Mouse (Mus musculus) forebrain, embryonic 16.5 days (tissue): ENCODE measurements around the gene Tjp2. TPM values are rescaled to one million over a fixed set of nuclear protein-coding genes. Genes with fewer than 3 reads are reported as not detected.

Experiments used
- ATAC-seq: fragments of 200-750 bp; cut with Nextera tagmentation; 2 replicates; pipeline ENCODE4 v1.8.0; 2017; ENCODE audit warnings: mild to moderate bottlenecking, moderate library complexity
- H3K27ac ChIP-seq: fragments of 300-500 bp; sonication (generic); 2 replicates; pipeline ENCODE4 v1.5.1; 2014; ENCODE audit warnings: low read length, control low read depth
- H3K27me3 ChIP-seq: fragments of 300-500 bp; sonication (generic); replicated peaks from 2 replicates; pipeline ENCODE4 v1.6.1; 2014; ENCODE audit warnings: low read length; ENCODE audit not compliant: control insufficient read depth, insufficient read depth
- H3K36me3 ChIP-seq: fragments of 300-500 bp; sonication (generic); 2 replicates; pipeline ENCODE4 v1.6.1; 2014; ENCODE audit not compliant: control insufficient read depth, insufficient read depth
- H3K4me1 ChIP-seq: fragments of 300-500 bp; sonication (generic); replicated peaks from 2 replicates; pipeline ENCODE4 v1.6.1; 2014; ENCODE audit warnings: low read length; ENCODE audit not compliant: control insufficient read depth, insufficient read depth
- H3K4me2 ChIP-seq: fragments of 300-500 bp; sonication (generic); 2 replicates; pipeline ENCODE4 v1.6.1; 2014; ENCODE audit warnings: mild to moderate bottlenecking, low read length, control low read depth
- H3K4me3 ChIP-seq: fragments of 300-500 bp; sonication (generic); replicated peaks from 2 replicates; pipeline ENCODE4 v1.5.1; 2014; ENCODE audit warnings: mild to moderate bottlenecking, low read length, control low read depth
- H3K9ac ChIP-seq: fragments of 300-500 bp; sonication (generic); replicated peaks from 2 replicates; pipeline ENCODE4 v1.6.1; 2014; ENCODE audit warnings: low read depth, low read length, control low read depth
- H3K9me3 ChIP-seq: fragments of 300-500 bp; sonication (generic); 2 replicates; pipeline ENCODE4 v1.6.1; 2016; ENCODE audit warnings: low read length; ENCODE audit not compliant: control insufficient read depth
- WGBS: fragments of 180-500 bp; shearing (Covaris S2); extraction: QIAGEN DNeasy Blood & Tissue Kit; methylation state at CpG from one replicate; pipeline ENCODE4 v1.1.7; 2014; 5-methylcytosine and 5-hydroxymethylcytosine counted together
- polyA plus RNA-seq: library from polyadenylated mRNA; unstranded; fragments of >200 nt; fragmentation: Nextera tagmentation; extraction: Ambion mirVana; gene quantifications from 2 replicates; pipeline ENCODE4 v1.2.1, GENCODE M21; 2015

Gene Tjp2
- polyA plus RNA-seq, 1 experiment from 2014 or later: 11.3 TPM

- Histone ChIP-seq H3K9me3 (no peaks in the 10 kb centered on the region), H3K27me3 (no peaks in the 10 kb centered on the region), H3K4me1 (0 out of 2 replicates have a peak, but pooled peaks cover 3% of the 10 kb centered on the region), H3K9ac (no peak overlapping the region), H3K27ac (no peak overlapping the region), H3K4me3 (no peak overlapping the region), H3K36me3 (no peaks in the 10 kb centered on the region), H3K4me2 (no peak overlapping the region)
- 79% methylated on average over 6 of the region's 6 CpGs for WGBS
- no peak for ATAC-seq
These were observed 68.8 kb downstream of the Tjp2 start for GRCm38 (mm10) chr19:24156067-24156455.

- no peaks in the 10 kb centered on the region for H3K36me3 ChIP-seq
- ATAC-seq: no peak
- H3K4me3 ChIP-seq: no peak overlapping the region
- H3K27ac ChIP-seq: no peak overlapping the region
- H3K9me3 ChIP-seq: no peaks in the 10 kb centered on the region
- no peak overlapping the region for H3K4me2 ChIP-seq
- H3K9ac ChIP-seq: no peak overlapping the region
- H3K4me1 ChIP-seq: 0 out of 2 replicates have a peak, but pooled peaks cover 3% of the 10 kb centered on the region
- H3K27me3 ChIP-seq: no peaks in the 10 kb centered on the region
- 69% methylated on average over 8 of the region's 8 CpGs for WGBS
These were observed 69.3 kb downstream of the Tjp2 start for GRCm38 (mm10) chr19:24155395-24156066.

- Histone ChIP-seq H3K27ac (no peak overlapping the region), H3K27me3 (no peaks in the 10 kb centered on the region), H3K9ac (no peak overlapping the region), H3K9me3 (no peaks in the 10 kb centered on the region), H3K36me3 (no peaks in the 10 kb centered on the region), H3K4me1 (no peaks in the 10 kb centered on the region), H3K4me3 (no peak overlapping the region), H3K4me2 (no peak overlapping the region)
- 55% methylated on average over 9 of the region's 9 CpGs for WGBS
- peak; percentile 26 for ATAC-seq
These were observed 71.4 kb downstream of the Tjp2 start for GRCm38 (mm10) chr19:24153266-24154023.

GRCm38 (mm10) chr19:24144009-24144408 lies 80.8 kb downstream of the Tjp2 start:
- Histone ChIP-seq H3K9ac (no peak overlapping the region), H3K4me1 (peaks cover 13% of the 10 kb centered on the region)

GRCm38 (mm10) chr19:24142621-24143061 lies 82.2 kb downstream of the Tjp2 start:
- ATAC-seq: peak; percentile 76
- Histone ChIP-seq H3K4me2 (peak overlapping the region; percentile 44), H3K9me3 (no peaks in the 10 kb centered on the region), H3K27ac (peak overlapping the region; percentile 45), H3K36me3 (no peaks in the 10 kb centered on the region), H3K9ac (peak overlapping the region; percentile 6; the same call in 1 of the 2 replicates), H3K4me3 (0 out of 2 replicates have a peak overlapping the region, but pooled peaks have one; percentile 4), H3K4me1 (peaks cover 13% of the 10 kb centered on the region), H3K27me3 (no peaks in the 10 kb centered on the region)
- WGBS: 22% methylated on average over 12 of the region's 12 CpGs

More at GRCm38 (mm10) chr19:24144009-24144408, 80.8 kb downstream of the Tjp2 start:
- no peaks in the 10 kb centered on the region for H3K36me3 ChIP-seq
- no peaks in the 10 kb centered on the region for H3K9me3 ChIP-seq
- no peak overlapping the region for H3K4me2 ChIP-seq
- no peak for ATAC-seq
- H3K27ac ChIP-seq: no peak overlapping the region
- H3K27me3 ChIP-seq: no peaks in the 10 kb centered on the region
- no peak overlapping the region for H3K4me3 ChIP-seq
- 93% methylated on average over 7 of the region's 7 CpGs for WGBS

- no peak overlapping the region for H3K4me3 ChIP-seq
- H3K4me1 ChIP-seq: peaks cover 13% of the 10 kb centered on the region
- no peaks in the 10 kb centered on the region for H3K27me3 ChIP-seq
- WGBS: 62% methylated on average over 3 of the region's 3 CpGs
- no peaks in the 10 kb centered on the region for H3K36me3 ChIP-seq
- no peak overlapping the region for H3K4me2 ChIP-seq
- H3K9me3 ChIP-seq: no peaks in the 10 kb centered on the region
- no peak overlapping the region for H3K9ac ChIP-seq
- H3K27ac ChIP-seq: no peak overlapping the region
- no peak for ATAC-seq
These were observed 84.5 kb downstream of the Tjp2 start for GRCm38 (mm10) chr19:24140298-24140697.

GRCm38 (mm10) chr19:24137392-24137791 lies 87.4 kb downstream of the Tjp2 start:
- peaks cover 8% of the 10 kb centered on the region for H3K4me1 ChIP-seq
- H3K9me3 ChIP-seq: no peaks in the 10 kb centered on the region
- no peaks in the 10 kb centered on the region for H3K36me3 ChIP-seq
- H3K27me3 ChIP-seq: no peaks in the 10 kb centered on the region
- no peak overlapping the region for H3K4me2 ChIP-seq
- no peak overlapping the region for H3K4me3 ChIP-seq
- ATAC-seq: no peak
- no peak overlapping the region for H3K27ac ChIP-seq
- 76% methylated on average over 4 of the region's 4 CpGs for WGBS
- H3K9ac ChIP-seq: no peak overlapping the region

- Histone ChIP-seq H3K36me3 (peaks cover 5% of the 10 kb centered on the region), H3K9me3 (no peaks in the 10 kb centered on the region), H3K27me3 (no peaks in the 10 kb centered on the region), H3K4me2 (peak overlapping the region; percentile 40), H3K4me3 (peak overlapping the region; percentile 33), H3K9ac (0 out of 2 replicates have a peak overlapping the region, but pooled peaks have one; percentile 11), H3K4me1 (no peaks in the 10 kb centered on the region; the same call in 1 of the 2 replicates), H3K27ac (peak overlapping the region; percentile 10; the same call in 1 of the 2 replicates)
- WGBS: 49% methylated on average over 10 of the region's 10 CpGs
- ATAC-seq: peak; percentile 38; the same call in 1 of the 2 replicates
These were observed 89.8 kb downstream of the Tjp2 start for GRCm38 (mm10) chr19:24134991-24135390.
